Mouse (Mus musculus): ENCODE measurements around the gene Six1.

GRCm38 (mm10) chr12:73083773-73084172 lies 30.1 kb upstream of the Six1 start:
- TF ChIP-seq CTCF (IDR thresholded peaks at IDR 0.05; ENCODE audit: borderline replicate concordance, insufficient read depth, low read depth, low read length) (no peak), POLR2A (IDR thresholded peaks at IDR 0.05; ENCODE audit: borderline replicate concordance, insufficient read depth, low read length) (no peak)

Measured in cerebellum, adult 2 months (tissue).